Mouse (Mus musculus): ENCODE results near the gene Mbnl2. TPM values are rescaled to one million over a fixed set of nuclear protein-coding genes. Genes with fewer than 3 reads are reported as not detected.

Mbnl2 gene
- polyA plus RNA-seq, 1 experiment, result 23.6 TPM

DNA sequence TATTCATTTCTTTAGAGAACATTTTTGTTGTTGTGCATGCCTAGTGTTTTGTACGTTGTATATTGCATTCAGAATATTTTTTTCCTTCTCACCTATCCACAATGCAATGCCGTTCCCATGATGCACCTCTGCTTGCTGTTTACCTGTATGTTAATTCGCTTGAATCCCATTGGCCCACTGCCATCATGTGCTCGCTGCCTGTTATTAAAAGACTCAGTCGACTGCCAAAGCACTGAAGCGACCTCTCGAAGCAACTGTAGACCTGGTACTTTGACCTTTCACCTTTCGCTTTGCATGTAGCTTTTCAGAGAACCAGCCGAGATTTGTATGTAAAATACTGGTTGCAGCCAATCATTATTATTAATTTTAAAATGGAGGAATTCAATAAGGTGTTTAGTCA lies 120.0 kb downstream of the Mbnl2 start:
- 81% methylated on average over 9 of the region's 9 CpGs for WGBS
- no peak for DNase-seq (ENCODE audit: low read depth, low spot score)

DNA sequence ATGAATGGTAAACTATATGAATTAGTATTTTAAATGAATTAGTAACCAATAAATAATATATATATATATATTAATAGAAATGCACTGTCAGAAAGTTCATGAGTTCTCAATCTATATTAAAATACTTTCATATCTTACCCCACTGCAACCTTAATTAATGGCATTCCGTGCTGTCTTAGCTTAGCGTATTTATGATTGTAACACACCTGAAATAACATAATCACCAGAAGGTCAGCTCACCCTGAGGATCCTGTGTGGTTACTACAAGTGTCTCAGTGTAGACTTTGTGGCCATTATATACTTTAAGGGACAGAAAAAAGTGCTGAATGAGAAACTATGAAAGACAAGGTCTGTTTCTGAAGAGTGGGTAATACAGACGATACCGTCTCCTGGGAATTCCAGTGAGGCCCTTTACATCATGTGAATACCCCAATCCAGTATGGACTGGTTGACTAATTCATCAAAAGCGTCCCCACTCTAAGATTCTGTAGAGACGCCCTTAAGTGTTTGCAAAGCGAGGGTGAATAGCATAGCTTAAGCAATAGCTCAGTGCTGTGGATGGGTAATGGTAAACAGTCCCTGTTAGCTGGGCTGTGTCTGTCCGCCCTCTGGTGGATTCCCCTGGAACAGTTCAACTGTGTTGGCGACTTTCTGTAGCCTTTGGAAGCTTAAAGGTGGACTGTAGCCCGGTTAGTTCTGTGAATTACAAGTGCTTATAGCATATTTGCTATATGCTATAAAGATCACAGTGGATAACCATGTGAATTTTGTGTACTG lies 122.6 kb downstream of the Mbnl2 start:
- WGBS, result 35% methylated on average over 10 of the region's 10 CpGs
- DNase-seq (ENCODE audit: low read depth, low spot score), result peak; percentile 42

GRCm38 (mm10) chr14:120399614-120400013 lies 124.1 kb downstream of the Mbnl2 start:
- 66% methylated on average over 6 of the region's 6 CpGs for WGBS
- DNase-seq (ENCODE audit: low read depth, low spot score), result no peak

GRCm38 (mm10) chr14:120401158-120401557 lies 125.7 kb downstream of the Mbnl2 start:
- no peak for DNase-seq (ENCODE audit: low read depth, low spot score)
- 92% methylated on average over 15 of the region's 15 CpGs for WGBS

DNA sequence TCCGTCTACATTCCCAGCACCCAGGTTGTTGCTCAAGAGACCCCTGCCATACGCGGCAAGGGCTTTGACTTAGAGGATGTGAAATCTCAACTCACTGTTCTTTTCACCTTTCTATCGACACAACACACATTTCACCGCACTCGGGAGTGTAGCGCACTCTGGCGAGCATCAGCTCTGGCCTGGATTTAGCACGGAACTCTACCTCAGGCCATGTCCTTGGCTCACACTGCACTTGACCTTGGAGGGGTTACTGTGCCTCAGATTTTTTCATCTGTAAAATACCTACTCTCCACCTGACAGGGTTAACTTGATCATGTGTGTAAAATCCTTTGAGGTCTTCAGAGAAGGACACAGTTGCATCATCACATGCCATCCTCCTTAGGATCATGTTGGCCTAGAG lies 127.2 kb downstream of the Mbnl2 start:
- no peak for DNase-seq (ENCODE audit: low read depth, low spot score)
- 94% methylated on average over 9 of the region's 9 CpGs for WGBS

GRCm38 (mm10) chr14:120404364-120404763 lies 128.9 kb downstream of the Mbnl2 start:
- DNase-seq (ENCODE audit: low read depth, low spot score), result no peak
- WGBS, result 94% methylated on average over 7 of the region's 7 CpGs

DNA sequence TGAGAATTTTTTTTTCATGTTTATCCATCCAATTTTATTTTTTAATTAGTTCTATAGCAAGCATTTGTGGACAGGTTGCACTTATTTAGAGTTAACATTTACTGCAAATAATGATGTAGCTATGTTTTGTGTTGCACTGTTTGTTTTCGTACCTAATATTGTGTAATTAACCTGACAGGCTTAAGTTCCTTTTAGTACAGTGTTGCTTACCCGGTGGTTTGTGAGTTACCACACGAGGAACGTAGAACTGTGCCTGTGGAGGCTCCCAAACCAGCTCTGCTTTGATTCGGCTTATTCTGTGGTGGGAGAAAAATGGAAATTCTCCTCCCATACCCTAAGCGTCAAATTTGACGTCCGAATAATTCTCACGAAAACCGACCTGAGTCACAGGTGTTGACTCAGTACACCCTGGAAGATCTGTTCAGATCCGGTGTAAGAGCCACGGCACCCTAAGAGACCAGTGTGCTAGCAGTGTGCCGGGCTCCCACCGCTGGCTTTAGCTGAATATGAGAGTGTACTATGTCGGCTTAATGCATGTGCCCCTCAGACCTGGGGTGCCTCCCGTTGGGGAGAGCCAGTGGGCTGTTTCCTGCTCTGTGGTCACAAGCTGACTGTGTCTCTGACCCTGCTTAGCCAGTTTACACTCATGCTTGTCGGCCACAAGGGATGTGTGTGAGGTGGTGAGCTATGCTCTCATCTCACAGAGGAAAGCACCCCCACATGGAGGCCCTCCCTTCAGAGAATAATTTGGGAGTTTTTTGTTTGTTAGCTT lies 129.5 kb downstream of the Mbnl2 start:
- DNase-seq (ENCODE audit: low read depth, low spot score), result no peak

GRCm38 (mm10) chr14:120405597-120405996 lies 130.1 kb downstream of the Mbnl2 start:
- peak; percentile 33 for DNase-seq (ENCODE audit: low read depth, low spot score)

More for the DNA sequence above, 129.5 kb downstream of the Mbnl2 start:
- WGBS, result 67% methylated on average over 17 of the region's 17 CpGs

GRCm38 (mm10) chr14:120406271-120406670 lies 130.8 kb downstream of the Mbnl2 start:
- no peak for DNase-seq (ENCODE audit: low read depth, low spot score)
- 38% methylated on average over 6 of the region's 6 CpGs for WGBS

More at GRCm38 (mm10) chr14:120405597-120405996, 130.1 kb downstream of the Mbnl2 start:
- 50% methylated on average over 3 of the region's 3 CpGs for WGBS

GRCm38 (mm10) chr14:120406820-120407219 lies 131.4 kb downstream of the Mbnl2 start:
- peak; percentile 84 for DNase-seq (ENCODE audit: low read depth, low spot score)
- 15% methylated on average over 8 of the region's 8 CpGs for WGBS

GRCm38 (mm10) chr14:120409854-120410253 lies 134.4 kb downstream of the Mbnl2 start:
- 95% methylated on average over 10 of the region's 10 CpGs for WGBS
- no peak for DNase-seq (ENCODE audit: low read depth, low spot score)

- DNase-seq (ENCODE audit: low read depth, low spot score), result no peak
- WGBS, result 65% methylated on average over 9 of the region's 9 CpGs
Observed at GRCm38 (mm10) chr14:120416886-120417285, 141.4 kb downstream of the Mbnl2 start.

- WGBS, result 83% methylated on average over 14 of the region's 14 CpGs
- no peak for DNase-seq (ENCODE audit: low read depth, low spot score)
Observed at GRCm38 (mm10) chr14:120418964-120419363, 143.5 kb downstream of the Mbnl2 start.

DNA sequence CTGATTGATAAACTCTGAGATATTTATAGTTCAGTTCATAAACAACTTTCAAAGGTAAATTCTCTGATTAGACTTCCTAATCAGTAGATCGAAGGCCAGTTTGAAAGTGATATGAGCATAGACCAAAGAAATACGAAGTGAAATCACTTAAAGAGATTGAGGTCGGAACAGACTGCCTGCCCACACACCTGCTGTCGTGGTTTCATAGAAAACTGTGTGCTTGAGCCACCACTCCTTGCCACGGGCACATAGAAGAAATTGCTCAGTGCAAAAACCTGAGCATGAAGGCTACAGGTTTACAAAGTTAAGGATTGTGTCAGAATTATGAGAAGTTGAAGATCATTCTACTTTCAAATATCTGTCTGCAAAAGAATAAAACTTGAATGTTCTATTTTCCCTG lies 153.0 kb downstream of the Mbnl2 start:
- 80% methylated on average over 5 of the region's 5 CpGs for WGBS
- DNase-seq (ENCODE audit: low read depth, low spot score), result no peak

GRCm38 (mm10) chr14:120432773-120433172 lies 157.3 kb downstream of the Mbnl2 start:
- no peak for DNase-seq (ENCODE audit: low read depth, low spot score)

- 68% methylated on average over 8 of the region's 8 CpGs for WGBS
- no peak for DNase-seq (ENCODE audit: low read depth, low spot score)
Observed at GRCm38 (mm10) chr14:120433931-120434398, 158.5 kb downstream of the Mbnl2 start.

DNA sequence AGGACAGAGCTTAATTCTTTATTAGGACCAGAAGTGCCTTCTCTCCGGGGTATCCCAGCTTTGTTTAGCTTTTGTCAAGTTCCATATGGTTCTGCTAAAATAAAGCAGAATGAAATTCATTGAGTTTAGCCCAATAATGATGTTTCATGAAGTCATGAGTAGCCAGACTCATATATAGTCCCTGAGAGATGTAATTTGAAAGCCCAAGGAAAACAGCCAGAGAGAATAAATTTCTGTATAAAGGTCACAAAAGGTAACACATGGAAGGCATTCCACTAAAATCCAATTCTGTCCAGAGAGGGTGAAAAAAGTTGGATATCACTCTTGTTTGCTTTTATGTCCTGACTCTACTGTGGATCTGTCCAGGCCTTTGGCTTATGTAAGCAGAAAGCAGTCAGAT lies 159.4 kb downstream of the Mbnl2 start:
- DNase-seq (ENCODE audit: low read depth, low spot score), result no peak
- WGBS, result 72% methylated on average over 1 of the region's 1 CpGs

DNA sequence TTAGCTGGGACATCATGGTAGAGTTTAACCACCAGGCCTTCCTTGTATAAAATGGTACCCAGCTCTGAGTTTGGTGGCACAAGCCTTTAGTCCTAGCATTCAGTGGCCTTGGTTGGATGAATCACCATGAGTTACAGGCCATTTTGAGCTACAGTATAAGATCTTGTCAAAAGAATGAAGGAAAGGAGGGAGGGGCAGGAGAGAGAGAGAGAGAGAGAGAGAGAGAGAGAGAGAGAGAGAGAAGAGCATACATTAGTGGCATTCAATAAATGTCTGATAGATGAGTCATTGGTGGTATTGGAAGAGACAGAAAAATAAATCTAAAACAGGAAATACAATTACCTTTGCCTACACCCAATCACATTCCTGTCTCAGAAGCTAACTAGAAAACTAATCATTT lies 165.2 kb downstream of the Mbnl2 start:
- no peak for DNase-seq (ENCODE audit: low read depth, low spot score)

DNA sequence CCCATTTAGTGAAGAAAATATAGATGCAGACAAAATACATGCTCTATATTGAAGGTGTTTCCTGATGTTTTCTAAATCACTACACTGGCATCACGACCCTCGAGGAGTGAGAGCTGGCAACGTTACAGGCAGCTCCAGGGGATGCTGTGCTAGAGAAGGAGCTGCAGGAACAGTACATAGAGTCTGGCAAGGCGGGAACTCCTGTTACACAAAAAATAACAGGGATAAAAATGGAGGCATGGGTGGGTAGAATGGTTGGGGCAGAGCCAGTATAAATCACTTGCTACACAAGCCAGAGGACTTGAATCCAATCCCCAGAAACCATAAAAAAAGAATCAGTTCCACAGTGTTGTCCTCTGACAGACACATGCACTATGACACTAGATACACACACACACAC lies 165.8 kb downstream of the Mbnl2 start:
- DNase-seq (ENCODE audit: low read depth, low spot score), result no peak
- WGBS, result 41% methylated on average over 4 of the region's 4 CpGs

DNA sequence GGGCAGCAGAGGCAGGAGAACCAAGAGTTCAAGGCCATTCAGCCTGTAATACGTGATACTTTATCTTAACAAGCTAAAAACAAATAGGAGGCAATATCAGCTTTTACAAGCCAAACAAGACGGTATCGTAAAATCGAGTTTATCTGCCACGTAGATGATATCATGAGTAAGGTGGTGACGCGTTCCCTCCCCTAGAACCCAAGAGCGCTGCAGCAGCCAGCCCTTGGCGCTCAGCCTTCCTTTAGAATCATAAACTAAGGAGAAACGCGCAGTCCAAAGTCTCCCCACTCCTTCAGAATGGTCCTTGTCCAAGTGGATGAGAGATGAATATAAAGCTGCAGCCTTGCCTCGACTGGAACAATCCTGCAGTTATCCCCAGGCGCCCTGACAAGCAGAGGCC lies 166.4 kb downstream of the Mbnl2 start:
- WGBS, result 38% methylated on average over 13 of the region's 13 CpGs
- peak; percentile 94 for DNase-seq (ENCODE audit: low read depth, low spot score)

GRCm38 (mm10) chr14:120454221-120454620 lies 178.8 kb downstream of the Mbnl2 start:
- 89% methylated on average over 7 of the region's 7 CpGs for WGBS
- DNase-seq (ENCODE audit: low read depth, low spot score), result no peak

Data from large intestine, adult 2 months (tissue).